Mouse (Mus musculus) kidney, postnatal 0 days (tissue): ENCODE data around the gene Tmem14a. TPM values are rescaled to one million over a fixed set of nuclear protein-coding genes. Genes with fewer than 3 reads are reported as not detected.
"Not testable (repeated sequence)": the region's sequence is repeated elsewhere in the genome, so short reads cannot be mapped to it uniquely, and the experiment has no call there.

Source experiments
- ATAC-seq: fragments of 200-750 bp; cut with Nextera tagmentation; replicated peaks from 2 replicates; pipeline ENCODE4 v1.8.0; 2017; ENCODE audit warnings: low read depth, moderate number of reproducible peaks, moderate TSS enrichment, moderate library complexity; ENCODE audit not compliant: low FRiP score
- DNase-seq: peaks from one replicate; pipeline ENCODE4 v3.0.0-alpha.2; 2016; ENCODE audit warnings: low spot score
- H3K27ac ChIP-seq: fragments of 300-500 bp; sonication (generic); 2 replicates; pipeline ENCODE4 v1.5.1; 2014; ENCODE audit warnings: mild to moderate bottlenecking
- H3K27me3 ChIP-seq: fragments of 300-500 bp; sonication (generic); 2 replicates; pipeline ENCODE4 v1.6.1; 2014; ENCODE audit warnings: low read length, mixed read lengths; ENCODE audit not compliant: insufficient read depth
- H3K36me3 ChIP-seq: fragments of 300-500 bp; sonication (generic); 2 replicates; pipeline ENCODE4 v1.6.1; 2014; ENCODE audit warnings: low read length, mixed read lengths; ENCODE audit not compliant: insufficient read depth
- H3K4me1 ChIP-seq: fragments of 300-500 bp; sonication (generic); replicated peaks from 2 replicates; pipeline ENCODE4 v1.6.1; 2014; ENCODE audit warnings: antibody characterized with exemption, low read length, mixed read lengths; ENCODE audit not compliant: insufficient read depth
- H3K4me2 ChIP-seq: fragments of 300-500 bp; sonication (generic); 2 replicates; pipeline ENCODE4 v1.6.1; 2014; ENCODE audit warnings: mild to moderate bottlenecking, low read length, moderate library complexity, mixed read lengths
- H3K4me3 ChIP-seq: fragments of 300-500 bp; sonication (generic); replicated peaks from 2 replicates; pipeline ENCODE4 v1.5.1; 2014; ENCODE audit warnings: low read depth, low read length
- H3K9ac ChIP-seq: fragments of 300-500 bp; sonication (generic); 2 replicates; pipeline ENCODE4 v1.6.1; 2014; ENCODE audit warnings: low read depth, low read length
- H3K9me3 ChIP-seq: fragments of 300-500 bp; sonication (generic); replicated peaks from 2 replicates; pipeline ENCODE4 v1.6.1; 2016; ENCODE audit warnings: low read length, inconsistent platforms, mixed read lengths
- CTCF ChIP-seq: IDR thresholded peaks from 2 replicates; pipeline ENCODE4 v1.5.1; 2016; ENCODE audit warnings: antibody characterized with exemption, low read depth, mild to moderate bottlenecking, moderate library complexity
- WGBS: fragments of 180-500 bp; shearing (Covaris S2); extraction: QIAGEN DNeasy Blood & Tissue Kit; methylation state at CpG from one replicate; pipeline ENCODE4 v1.1.7; 2014; 5-methylcytosine and 5-hydroxymethylcytosine counted together
- polyA plus RNA-seq: library from polyadenylated mRNA; unstranded; fragments of >200 nt; fragmentation: Nextera tagmentation; extraction: Ambion mirVana; gene quantifications from 2 replicates; pipeline ENCODE4 v1.2.1, GENCODE M21; 2015

The Tmem14a gene
- polyA plus RNA-seq: 13.8 and 14.1 TPM in 2 replicates

- no peaks in the 10 kb centered on the region for H3K9me3 ChIP-seq
- peak; percentile 89 for DNase-seq
- 2% methylated on average over 17 of the region's 17 CpGs for WGBS
- H3K4me2 ChIP-seq: peak within 1 kb of the TSS; percentile 81
- peak; percentile 88 for ATAC-seq
- H3K4me1 ChIP-seq: no peaks in the 10 kb centered on the region; the same call in 1 of the 2 replicates
- H3K27me3 ChIP-seq: no peaks in the 10 kb centered on the region
- H3K36me3 ChIP-seq: no peaks in the 10 kb centered on the region
- peak; percentile 98 for TF ChIP-seq CTCF
- peak within 1 kb of the TSS; percentile 76 for H3K9ac ChIP-seq
- peak within 1 kb of the TSS; percentile 67 for H3K27ac ChIP-seq
- peak within 1 kb of the TSS; percentile 59 for H3K4me3 ChIP-seq
These were observed at the start of gene Tmem14a for GRCm38 (mm10) chr1:21218489-21218919. TSS of gene Tmem14a (plus strand) at chr1:21218575.

DNA sequence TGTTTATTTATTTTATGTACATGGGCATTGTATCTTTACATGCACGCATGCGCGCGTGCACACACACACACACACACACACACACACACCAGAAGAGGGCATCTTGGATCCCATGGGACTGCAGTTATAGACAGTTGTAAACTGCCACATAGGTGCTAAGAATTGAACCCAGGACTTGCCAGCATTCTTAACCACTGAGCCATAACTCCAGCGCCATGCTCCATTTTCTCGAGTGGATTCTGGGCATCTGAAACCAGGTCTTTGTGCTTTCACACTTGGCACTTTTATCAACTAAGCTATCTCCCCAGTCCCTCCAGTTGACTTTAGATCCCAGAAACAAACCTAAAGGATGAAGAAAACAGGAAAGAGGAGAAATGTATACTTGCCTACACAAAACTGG, 33.2 kb upstream of the Tmem14a start:
- Histone ChIP-seq H3K4me3 (no peak overlapping the region), H3K4me2 (no peak overlapping the region), H3K36me3 (no peaks in the 10 kb centered on the region), H3K4me1 (no peaks in the 10 kb centered on the region), H3K9ac (no peak overlapping the region), H3K27me3 (no peaks in the 10 kb centered on the region), H3K9me3 (no peaks in the 10 kb centered on the region), H3K27ac (no peak overlapping the region)
- DNase-seq (no peak), ATAC-seq (no peak)
- 93% methylated on average over 6 of the region's 6 CpGs for WGBS
- TF ChIP-seq CTCF: no peak

- 91% methylated on average over 1 of the region's 1 CpGs for WGBS
- Histone ChIP-seq H3K9me3 (no peaks in the 10 kb centered on the region), H3K9ac (no peak overlapping the region), H3K27ac (no peak overlapping the region), H3K4me1 (no peaks in the 10 kb centered on the region), H3K27me3 (no peaks in the 10 kb centered on the region), H3K36me3 (no peaks in the 10 kb centered on the region), H3K4me2 (no peak overlapping the region), H3K4me3 (no peak overlapping the region)
- TF ChIP-seq CTCF: no peak
- DNase-seq (no peak), ATAC-seq (no peak)
These were observed 12.1 kb upstream of the Tmem14a start for GRCm38 (mm10) chr1:21206241-21206640.

DNA sequence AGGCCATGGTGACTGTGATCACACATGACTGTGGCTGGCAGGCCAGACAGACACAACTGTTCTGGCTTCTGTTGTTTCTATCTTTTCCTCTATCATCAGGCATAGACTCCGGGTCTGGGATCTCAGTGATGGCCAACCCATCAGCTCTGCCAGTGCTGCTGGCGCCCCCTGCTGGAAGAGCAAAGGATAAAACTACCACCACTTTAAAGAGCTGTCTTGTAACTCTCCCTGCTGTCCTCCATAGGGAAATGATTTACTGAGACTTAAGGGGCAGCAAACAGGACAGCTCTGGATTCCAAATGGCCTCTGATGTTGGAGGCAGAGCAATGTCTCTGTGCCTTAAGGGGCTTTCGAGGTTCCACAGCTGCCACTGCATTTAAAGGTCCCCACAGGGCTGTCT, 4.8 kb upstream of the Tmem14a start:
- not testable (repeated sequence) for H3K9ac ChIP-seq, H3K4me2 ChIP-seq, H3K27me3 ChIP-seq, H3K4me3 ChIP-seq, DNase-seq, H3K4me1 ChIP-seq, H3K36me3 ChIP-seq, H3K27ac ChIP-seq, H3K9me3 ChIP-seq
- peak; percentile 47; the same call in 1 of the 2 replicates for ATAC-seq
- WGBS: 31% methylated on average over 2 of the region's 3 CpGs
- TF ChIP-seq CTCF: peak; percentile 46

DNA sequence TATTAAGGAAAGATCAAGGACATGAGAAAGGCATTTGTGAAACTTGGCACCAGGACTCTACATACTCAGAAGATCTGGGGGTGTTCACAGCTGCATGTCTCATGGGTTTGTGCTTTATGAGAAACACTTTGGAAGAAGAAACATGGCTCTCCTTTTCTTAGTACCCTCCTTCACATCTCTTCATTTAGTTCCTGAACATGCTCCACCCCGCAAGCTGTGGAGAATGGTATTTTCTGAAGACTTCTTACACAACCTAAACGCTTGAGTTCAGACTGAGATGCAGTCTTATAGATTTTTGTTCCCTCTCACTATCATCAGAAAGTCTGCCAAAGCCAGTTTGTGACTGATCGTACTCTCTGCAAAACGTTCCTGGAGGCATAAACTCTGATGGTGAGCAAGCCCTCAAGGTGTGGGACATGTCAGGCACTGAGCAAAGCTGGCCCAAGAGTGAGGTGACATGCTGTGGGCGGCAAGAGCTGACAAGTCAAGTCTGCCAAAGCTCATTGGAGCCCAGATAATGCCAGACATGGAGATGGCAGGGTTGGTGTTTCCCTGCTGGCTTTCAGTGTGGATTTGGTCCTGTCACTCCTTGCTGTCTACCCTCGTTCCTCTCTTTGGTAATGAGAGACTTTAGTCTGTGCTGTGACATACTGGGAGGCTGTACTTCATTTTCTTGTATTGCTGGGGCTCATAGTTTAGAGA, 4.2 kb upstream of the Tmem14a start:
- ATAC-seq, H3K27me3 ChIP-seq, H3K4me2 ChIP-seq, H3K27ac ChIP-seq, H3K4me1 ChIP-seq, H3K4me3 ChIP-seq, H3K36me3 ChIP-seq, DNase-seq, H3K9ac ChIP-seq, H3K9me3 ChIP-seq: not testable (repeated sequence)
- 74% methylated on average over 6 of the region's 6 CpGs for WGBS

GRCm38 (mm10) chr1:21227756-21228395, 9.5 kb downstream of the Tmem14a start:
- WGBS: 85% methylated on average over 6 of the region's 6 CpGs

GRCm38 (mm10) chr1:21228740-21229722, 10.7 kb downstream of the Tmem14a start:
- 72% methylated on average over 15 of the region's 15 CpGs for WGBS
- not testable (repeated sequence) for H3K4me2 ChIP-seq, H3K4me3 ChIP-seq, H3K9me3 ChIP-seq, H3K27me3 ChIP-seq, DNase-seq, ATAC-seq, H3K4me1 ChIP-seq, H3K9ac ChIP-seq, H3K27ac ChIP-seq, H3K36me3 ChIP-seq

More at GRCm38 (mm10) chr1:21227756-21228395, 9.5 kb downstream of the Tmem14a start:
- no peaks in the 10 kb centered on the region for H3K36me3 ChIP-seq
- H3K27me3 ChIP-seq: no peaks in the 10 kb centered on the region
- DNase-seq (no peak), ATAC-seq (no peak)
- H3K27ac ChIP-seq: no peak overlapping the region
- H3K9me3 ChIP-seq: no peaks in the 10 kb centered on the region
- H3K9ac ChIP-seq: no peak overlapping the region
- no peak overlapping the region for H3K4me3 ChIP-seq
- no peaks in the 10 kb centered on the region for H3K4me1 ChIP-seq
- H3K4me2 ChIP-seq: no peak overlapping the region
- TF ChIP-seq CTCF: no peak
